Mouse (Mus musculus) olfactory bulb, adult 2 months (tissue): Measurements from ENCODE around the gene Stk24. TPM values are rescaled to one million over a fixed set of nuclear protein-coding genes. Genes with fewer than 3 reads are reported as not detected.

Experiments
- H3K27ac ChIP-seq: fragments of 200-500 bp; 2 replicates; pipeline ENCODE4 v1.5.1; 2012; ENCODE audit warnings: low read depth, low read length; ENCODE audit not compliant: insufficient read depth
- H3K4me1 ChIP-seq: fragments of 200-500 bp; 2 replicates; pipeline ENCODE4 v1.6.1; 2012; ENCODE audit warnings: low read length; ENCODE audit not compliant: control insufficient read depth, insufficient read depth
- H3K4me3 ChIP-seq: fragments of 200-500 bp; 2 replicates; pipeline ENCODE4 v1.5.1; 2012; ENCODE audit warnings: mild to moderate bottlenecking, low read depth, low read length, moderate library complexity; ENCODE audit not compliant: insufficient read depth
- CTCF ChIP-seq: fragments of 200-500 bp; IDR thresholded peaks from 2 replicates; pipeline ENCODE4 v1.5.1; 2012; ENCODE audit warnings: low read depth, mild to moderate bottlenecking, low read length, moderate library complexity; ENCODE audit not compliant: insufficient read depth
- POLR2A ChIP-seq: fragments of 200-500 bp; IDR thresholded peaks from 2 replicates; pipeline ENCODE4 v1.6.1; 2012; ENCODE audit warnings: mild to moderate bottlenecking, low read depth, low read length, moderate library complexity; ENCODE audit not compliant: insufficient read depth
- WGBS: fragments of 180-500 bp; shearing (Covaris S2); methylation state at CpG from one replicate; pipeline ENCODE4 v1.1.7; 2018; 5-methylcytosine and 5-hydroxymethylcytosine counted together
- polyA plus RNA-seq: library from polyadenylated mRNA; stranded (reverse); fragments of >200 nt; gene quantifications from 2 replicates; pipeline ENCODE4 v1.2.4, GENCODE M21; 2012; ENCODE audit warnings: low replicate concordance; ENCODE audit not compliant: missing spikeins, insufficient read depth, insufficient read length

Gene Stk24
- polyA plus RNA-seq, 1 experiment: not detected

DNA sequence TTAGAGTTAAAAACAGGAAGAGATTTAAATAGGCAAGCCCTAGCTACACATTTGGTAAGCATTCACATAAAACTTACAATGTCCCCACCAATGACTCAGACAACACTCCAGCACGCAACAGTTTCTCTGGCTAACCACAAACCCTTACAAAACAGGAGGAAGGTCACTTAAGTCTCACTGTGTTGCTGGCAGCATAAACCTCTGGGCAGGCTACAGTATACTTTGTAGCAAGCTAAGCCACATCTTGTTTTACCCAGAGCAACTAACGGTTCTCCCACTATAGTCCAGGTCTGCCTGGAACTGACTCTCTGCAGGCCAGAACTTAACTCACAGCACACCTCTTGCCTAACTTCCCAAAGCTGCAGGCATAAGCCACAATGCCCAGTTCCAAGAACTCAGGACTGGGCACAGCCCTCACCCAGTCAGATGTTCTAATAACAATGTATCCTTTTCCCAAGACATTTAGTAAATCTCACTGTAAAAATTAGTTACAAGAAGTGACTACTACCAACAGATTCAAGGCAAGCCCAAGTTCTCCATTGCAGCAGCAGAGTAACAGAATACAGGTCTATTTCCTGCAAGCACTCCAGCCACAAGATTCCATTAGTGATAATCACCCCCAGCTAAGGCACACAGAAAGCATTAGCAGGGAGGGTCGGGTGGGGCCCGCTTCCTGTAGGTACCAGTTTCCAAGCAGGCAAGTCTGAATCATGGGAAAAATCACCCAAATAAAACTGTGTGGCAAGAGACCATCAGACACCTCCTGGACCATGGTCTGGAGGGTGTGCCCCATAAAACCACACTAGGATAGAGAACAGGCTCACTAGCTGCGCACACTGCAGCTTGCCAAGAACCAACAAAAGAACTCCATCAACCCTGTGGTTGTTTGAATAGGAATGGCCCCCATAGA, 7.6 kb downstream of the Stk24 start:
- H3K27ac ChIP-seq: no peak overlapping the region
- 69% methylated on average over 5 of the region's 5 CpGs for WGBS
- TF ChIP-seq POLR2A (no peak), CTCF (no peak)
- peaks cover 41% of the 10 kb centered on the region for H3K4me1 ChIP-seq
- H3K4me3 ChIP-seq: no peak overlapping the region

DNA sequence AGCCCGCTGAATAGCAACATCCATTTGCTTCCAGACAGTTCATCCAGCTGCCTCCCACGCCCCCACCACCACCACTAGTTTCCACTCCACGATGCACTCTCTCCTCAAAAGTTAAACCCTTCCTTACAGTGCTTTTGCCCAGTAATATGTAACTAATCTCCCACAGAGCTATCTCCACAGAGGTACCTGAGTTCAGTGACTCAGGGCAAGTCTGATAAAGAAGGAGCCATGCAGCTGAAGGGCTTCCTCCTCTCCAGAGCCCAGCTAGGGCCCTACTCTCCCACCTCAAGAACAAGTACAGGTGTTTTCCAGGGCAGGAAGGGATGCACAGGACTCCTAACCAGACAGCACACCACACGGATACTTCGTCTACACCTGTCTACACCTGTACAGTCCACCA, 10.4 kb downstream of the Stk24 start:
- WGBS: 50% methylated on average over 5 of the region's 5 CpGs
- Histone ChIP-seq H3K4me3 (no peak overlapping the region), H3K27ac (no peak overlapping the region), H3K4me1 (peaks cover 52% of the 10 kb centered on the region)
- no peak for TF ChIP-seq POLR2A
- no peak for TF ChIP-seq CTCF

DNA sequence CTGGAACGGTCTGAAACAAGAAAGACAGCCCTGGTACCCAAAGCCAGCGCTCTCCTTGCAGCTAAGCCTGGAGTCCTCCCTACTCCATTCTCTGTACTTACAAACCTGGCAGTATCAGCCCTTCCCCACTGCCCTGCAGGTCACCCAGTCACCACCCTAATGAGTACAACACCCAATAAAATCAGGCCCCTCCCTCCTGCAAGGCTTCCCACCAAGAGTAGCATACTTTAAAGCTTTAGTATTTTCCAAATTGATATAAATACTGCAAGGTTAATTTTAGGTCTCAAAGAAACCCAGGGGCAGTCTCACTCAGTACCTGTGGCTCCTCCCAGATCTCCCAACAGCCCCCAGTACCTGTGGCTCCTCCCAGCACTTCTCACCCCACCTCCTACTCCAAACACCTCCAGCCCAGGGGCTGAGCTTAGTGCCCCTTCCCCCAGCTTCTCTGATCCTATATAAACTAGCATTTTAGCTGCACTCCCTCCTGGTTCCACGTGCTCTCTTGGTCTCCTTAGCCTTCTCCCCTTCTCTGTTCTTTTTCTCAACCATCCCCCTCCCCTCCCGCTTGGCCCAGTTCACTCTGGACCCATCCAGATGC, 11.6 kb downstream of the Stk24 start:
- Histone ChIP-seq H3K4me3 (no peak overlapping the region), H3K4me1 (peaks cover 52% of the 10 kb centered on the region), H3K27ac (no peak overlapping the region)
- 81% methylated on average over 4 of the region's 4 CpGs for WGBS
- TF ChIP-seq POLR2A (no peak), CTCF (no peak)

DNA sequence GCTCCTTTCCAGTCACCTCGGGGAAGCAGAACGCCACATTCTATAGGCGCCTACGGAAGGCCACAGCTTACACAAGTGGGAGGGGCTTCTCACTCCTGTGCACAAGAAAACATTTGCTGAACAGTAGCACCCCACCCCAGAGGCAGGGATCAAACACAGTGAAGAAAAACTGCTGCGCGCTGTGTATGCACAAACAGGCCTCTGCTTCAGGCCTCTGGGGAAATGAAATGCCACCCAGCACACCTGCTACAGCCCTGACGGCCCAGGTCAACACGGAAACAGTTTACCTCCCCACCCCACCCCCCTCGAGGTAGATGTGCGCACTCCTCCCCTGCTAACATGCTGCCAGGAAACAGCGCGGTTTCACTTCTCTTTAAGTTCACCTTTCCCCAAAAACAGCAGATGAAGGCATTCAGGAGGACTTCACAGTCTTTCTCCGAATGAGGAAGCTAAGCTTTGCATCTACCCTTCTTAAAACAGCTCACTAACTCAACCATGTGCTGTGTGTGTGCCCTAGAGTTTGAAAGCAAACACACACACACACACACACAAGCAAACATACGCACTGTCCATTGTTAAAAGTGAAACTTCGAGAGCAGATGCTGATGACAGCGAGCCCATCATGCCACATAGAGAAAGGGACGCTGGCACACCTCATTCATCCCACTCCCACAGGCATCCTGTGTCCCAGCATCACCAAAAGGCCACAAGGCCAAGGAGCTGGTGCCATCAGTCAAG, 13.7 kb downstream of the Stk24 start:
- peaks cover 46% of the 10 kb centered on the region for H3K4me1 ChIP-seq
- H3K4me3 ChIP-seq: no peak overlapping the region
- no peak overlapping the region; the same call in 1 of the 2 replicates for H3K27ac ChIP-seq
- WGBS: 69% methylated on average over 17 of the region's 17 CpGs
- TF ChIP-seq POLR2A: no peak
- no peak for TF ChIP-seq CTCF

DNA sequence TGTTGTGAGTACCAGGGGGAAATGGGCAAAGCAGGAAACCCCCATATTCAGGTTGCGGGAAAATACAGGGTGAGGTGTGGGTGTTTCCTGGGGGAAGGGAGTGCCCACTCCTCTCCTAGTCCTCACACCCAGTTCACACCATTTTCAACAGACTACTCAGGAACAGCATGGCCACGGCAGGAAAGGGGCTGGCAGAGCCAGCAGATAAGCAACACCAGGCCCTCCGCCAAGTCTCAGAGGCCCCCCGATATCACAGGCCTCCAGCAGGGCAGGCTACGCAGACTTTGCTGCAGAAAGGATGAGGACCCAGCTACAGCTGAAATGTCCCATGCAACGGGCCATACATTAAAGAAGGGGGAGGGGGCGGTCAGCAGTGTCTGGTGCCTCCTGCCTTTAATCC, 14.4 kb downstream of the Stk24 start:
- H3K4me3 ChIP-seq: no peak overlapping the region
- peaks cover 42% of the 10 kb centered on the region for H3K4me1 ChIP-seq
- H3K27ac ChIP-seq: no peak overlapping the region
- TF ChIP-seq CTCF (no peak), POLR2A (no peak)
- 59% methylated on average over 7 of the region's 7 CpGs for WGBS

DNA sequence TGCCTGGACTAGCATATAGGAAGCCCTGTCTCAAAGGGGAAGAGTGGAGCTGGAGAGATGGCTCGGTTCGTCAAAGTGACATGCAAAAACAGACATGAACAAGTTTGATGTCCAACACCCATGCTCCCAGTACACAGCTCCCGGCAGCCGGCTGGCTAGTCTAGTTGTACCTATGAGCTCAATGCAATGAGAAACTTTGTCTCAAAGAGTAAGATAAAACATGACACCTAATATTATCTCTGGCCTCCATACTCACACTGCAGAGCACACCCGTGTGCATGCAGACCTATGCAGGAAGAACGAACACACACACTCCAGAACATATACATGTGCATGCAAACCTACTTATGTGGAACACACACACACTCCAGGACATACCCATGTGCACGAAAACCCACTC, 15.5 kb downstream of the Stk24 start:
- peaks cover 42% of the 10 kb centered on the region for H3K4me1 ChIP-seq
- TF ChIP-seq CTCF: no peak
- TF ChIP-seq POLR2A: no peak
- 96% methylated on average over 7 of the region's 7 CpGs for WGBS
- no peak overlapping the region for H3K4me3 ChIP-seq
- H3K27ac ChIP-seq: no peak overlapping the region

DNA sequence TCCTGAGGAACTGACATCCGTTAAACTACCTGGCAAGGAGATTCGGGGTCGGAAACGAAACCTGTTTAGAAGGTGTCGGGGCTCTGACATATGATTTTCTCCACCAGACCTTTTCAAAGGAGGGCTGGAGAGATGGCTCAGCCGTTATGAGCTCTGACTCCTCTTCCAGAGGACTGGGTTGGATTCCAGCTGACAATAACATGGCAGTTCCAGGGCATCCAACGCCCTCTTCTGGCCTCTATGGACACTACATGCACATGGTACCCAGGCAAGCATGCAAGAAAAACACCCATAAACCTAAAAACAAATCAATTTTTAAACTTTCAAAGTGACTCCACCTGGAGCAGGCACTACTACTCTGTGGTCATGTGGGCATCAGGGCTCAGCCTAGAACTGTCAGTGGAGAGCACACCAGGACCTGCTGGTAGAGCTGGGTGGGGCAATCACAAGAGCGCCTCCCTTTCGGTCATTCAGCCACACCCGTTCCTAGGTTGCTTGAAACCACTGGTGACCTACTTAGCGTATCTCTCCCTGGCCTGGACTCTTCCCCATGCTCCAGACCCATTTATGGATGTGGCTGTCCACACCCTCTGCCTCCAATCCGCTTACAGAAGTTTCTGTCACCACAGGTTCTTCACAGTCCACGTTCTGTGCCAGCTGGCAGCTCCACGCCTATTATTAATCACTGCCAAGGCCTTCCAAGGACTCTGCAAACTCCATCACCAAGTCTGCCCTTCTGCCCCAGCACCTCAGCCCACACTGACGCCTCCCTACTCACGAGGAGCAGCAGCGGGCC, 18.3 kb downstream of the Stk24 start:
- no peak overlapping the region for H3K27ac ChIP-seq
- H3K4me3 ChIP-seq: no peak overlapping the region
- peaks cover 24% of the 10 kb centered on the region for H3K4me1 ChIP-seq
- 74% methylated on average over 17 of the region's 17 CpGs for WGBS
- TF ChIP-seq CTCF (no peak), POLR2A (no peak)

DNA sequence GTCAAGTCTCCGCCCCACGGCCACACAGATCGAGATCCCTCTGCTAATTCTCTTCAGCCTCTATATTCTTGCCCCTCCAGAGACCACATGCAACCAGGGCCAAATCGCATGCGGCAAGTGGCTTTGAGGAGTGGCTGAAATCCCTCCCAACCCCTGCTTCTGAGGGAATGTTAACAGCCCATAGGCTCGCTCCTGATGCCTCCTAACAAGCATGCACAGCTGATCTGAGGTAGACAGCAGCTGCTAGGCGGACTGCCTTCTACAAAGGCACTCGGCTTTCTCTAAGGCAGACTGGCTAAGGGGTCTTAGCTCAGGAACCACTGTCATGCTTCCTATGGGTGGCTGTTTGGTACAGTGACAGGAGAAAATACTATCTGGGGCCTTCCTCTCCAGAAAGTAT, 20.0 kb downstream of the Stk24 start:
- no peak overlapping the region for H3K4me3 ChIP-seq
- 85% methylated on average over 8 of the region's 8 CpGs for WGBS
- peaks cover 25% of the 10 kb centered on the region for H3K4me1 ChIP-seq
- TF ChIP-seq CTCF (no peak), POLR2A (no peak)
- no peak overlapping the region for H3K27ac ChIP-seq

DNA sequence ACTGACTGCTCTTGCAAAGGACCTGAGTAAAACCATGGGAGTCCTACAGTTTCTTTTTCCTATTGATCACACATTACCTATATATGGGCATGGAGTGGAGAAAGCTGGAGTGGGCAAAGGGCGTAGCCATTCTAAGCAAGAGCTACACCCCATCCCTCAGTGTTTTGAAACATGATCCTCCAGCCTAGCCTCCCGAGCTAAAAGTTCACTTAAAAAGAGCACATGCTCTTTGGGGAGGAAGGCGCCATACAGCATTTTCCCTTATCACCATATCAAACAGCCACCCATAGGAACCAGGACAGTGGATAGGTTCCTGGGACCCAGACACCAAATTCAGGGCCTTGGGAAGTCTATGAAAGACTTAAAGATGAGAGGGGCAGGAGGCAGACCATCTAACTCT, 20.8 kb downstream of the Stk24 start:
- WGBS: 80% methylated on average over 3 of the region's 3 CpGs
- Histone ChIP-seq H3K27ac (no peak overlapping the region), H3K4me3 (no peak overlapping the region), H3K4me1 (peaks cover 28% of the 10 kb centered on the region)
- TF ChIP-seq POLR2A (no peak), CTCF (no peak)
